Mouse (Mus musculus): ENCODE data around the gene Gm42906. TPM values are rescaled to one million over a fixed set of nuclear protein-coding genes. Genes with fewer than 3 reads are reported as not detected.

The Gm42906 gene
- polyA plus RNA-seq, 1 experiment, result not detected

DNA sequence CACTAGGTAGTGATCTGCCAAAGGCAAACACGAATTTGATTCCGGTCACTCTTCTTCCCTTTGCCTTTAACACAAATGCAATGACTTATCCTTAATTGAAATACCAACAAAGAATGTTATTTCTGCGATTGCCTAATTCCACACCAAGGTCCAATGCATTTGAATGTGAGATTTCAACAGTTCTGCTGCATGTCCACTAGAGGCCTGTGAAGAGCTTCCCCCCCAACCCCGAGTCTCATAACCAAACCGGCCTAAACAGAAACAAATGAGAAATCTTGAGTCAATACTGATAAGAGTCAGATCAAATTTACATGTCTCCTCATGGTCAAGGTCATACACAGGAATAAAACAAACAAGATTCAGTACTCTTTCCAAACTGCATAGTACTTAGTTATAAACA, 285.7 kb downstream of the Gm42906 start:
- no peak overlapping the region for H3K4me3 ChIP-seq (ENCODE audit: low read depth, low read length)
- H3K27ac ChIP-seq (ENCODE audit: insufficient read depth, low read length), result no peak overlapping the region
- no peak overlapping the region for H3K9ac ChIP-seq (ENCODE audit: low read depth, poor library complexity, severe bottlenecking)
- H3K36me3 ChIP-seq (ENCODE audit: control insufficient read depth, insufficient read depth, low read length, poor library complexity, severe bottlenecking), result no peaks in the 10 kb centered on the region
- no peaks in the 10 kb centered on the region for H3K27me3 ChIP-seq (ENCODE audit: control insufficient read depth, insufficient read depth, low read length, poor library complexity, severe bottlenecking)
- H3K4me1 ChIP-seq (ENCODE audit: control insufficient read depth, insufficient read depth, low read length), result no peaks in the 10 kb centered on the region
- TF ChIP-seq POLR2A (IDR thresholded peaks at IDR 0.05; ENCODE audit: insufficient read depth, low read length), result no peak
- H3K9me3 ChIP-seq (replicated peaks; ENCODE audit: control insufficient read depth, insufficient read depth, low read length, poor library complexity, severe bottlenecking), result no peaks in the 10 kb centered on the region; the same call in 1 of the 2 replicates

DNA sequence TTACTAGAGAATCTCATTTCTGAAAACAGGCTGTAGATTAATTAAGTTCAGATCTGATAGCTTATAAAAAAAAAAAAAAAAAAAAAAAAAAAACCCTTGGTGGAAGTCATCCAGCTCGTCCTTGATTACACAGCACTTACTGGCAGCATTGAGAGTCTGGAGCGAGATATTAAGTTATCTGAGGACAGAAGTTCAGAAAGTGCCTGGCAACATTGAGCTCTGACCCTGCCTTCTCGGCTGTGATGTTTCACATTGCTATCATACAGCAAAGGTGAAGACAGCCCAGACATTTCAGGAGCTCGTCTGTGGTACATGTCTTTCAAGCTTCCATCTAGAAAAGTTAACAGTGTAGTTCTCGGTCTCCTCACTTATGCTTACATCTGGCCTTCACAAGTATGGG, 290.1 kb downstream of the Gm42906 start:
- H3K4me3 ChIP-seq (ENCODE audit: low read depth, low read length), result no peak overlapping the region
- H3K27ac ChIP-seq (ENCODE audit: insufficient read depth, low read length), result no peak overlapping the region
- no peaks in the 10 kb centered on the region for H3K27me3 ChIP-seq (ENCODE audit: control insufficient read depth, insufficient read depth, low read length, poor library complexity, severe bottlenecking)
- no peaks in the 10 kb centered on the region; the same call in 1 of the 2 replicates for H3K9me3 ChIP-seq (replicated peaks; ENCODE audit: control insufficient read depth, insufficient read depth, low read length, poor library complexity, severe bottlenecking)
- no peak overlapping the region for H3K9ac ChIP-seq (ENCODE audit: low read depth, poor library complexity, severe bottlenecking)
- no peaks in the 10 kb centered on the region for H3K36me3 ChIP-seq (ENCODE audit: control insufficient read depth, insufficient read depth, low read length, poor library complexity, severe bottlenecking)
- no peak for TF ChIP-seq EP300 (IDR thresholded peaks at IDR 0.05; ENCODE audit: insufficient read depth, low read depth, low read length)
- TF ChIP-seq CTCF (IDR thresholded peaks at IDR 0.05; ENCODE audit: low read depth, low read length), result no peak
- no peak for TF ChIP-seq POLR2A (IDR thresholded peaks at IDR 0.05; ENCODE audit: insufficient read depth, low read length)
- H3K4me1 ChIP-seq (ENCODE audit: control insufficient read depth, insufficient read depth, low read length), result no peaks in the 10 kb centered on the region

DNA sequence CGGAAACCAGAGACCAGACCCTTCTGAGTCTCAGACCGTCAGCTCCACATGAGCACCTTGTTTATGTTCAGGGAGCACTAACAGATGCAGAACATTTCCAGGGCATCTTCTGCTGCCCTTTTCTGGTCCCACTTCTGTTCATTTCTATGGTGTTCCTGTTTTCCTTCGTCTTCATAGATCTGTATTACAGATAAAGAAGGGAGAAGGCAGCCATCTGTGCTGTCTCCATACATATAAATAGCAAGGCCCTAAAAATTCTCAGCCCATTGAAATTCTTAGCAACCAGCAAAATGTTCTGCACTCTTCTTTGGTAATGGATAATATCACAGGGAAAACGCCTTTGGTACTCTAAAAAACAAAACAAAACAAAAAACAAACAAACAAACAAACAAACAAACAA, 290.7 kb downstream of the Gm42906 start:
- H3K36me3 ChIP-seq (ENCODE audit: control insufficient read depth, insufficient read depth, low read length, poor library complexity, severe bottlenecking), result no peaks in the 10 kb centered on the region
- H3K27ac ChIP-seq (ENCODE audit: insufficient read depth, low read length), result no peak overlapping the region
- no peak overlapping the region for H3K4me3 ChIP-seq (ENCODE audit: low read depth, low read length)
- no peaks in the 10 kb centered on the region; the same call in 1 of the 2 replicates for H3K9me3 ChIP-seq (replicated peaks; ENCODE audit: control insufficient read depth, insufficient read depth, low read length, poor library complexity, severe bottlenecking)
- H3K4me1 ChIP-seq (ENCODE audit: control insufficient read depth, insufficient read depth, low read length), result no peaks in the 10 kb centered on the region
- TF ChIP-seq CTCF (IDR thresholded peaks at IDR 0.05; ENCODE audit: low read depth, low read length), result no peak
- TF ChIP-seq POLR2A (IDR thresholded peaks at IDR 0.05; ENCODE audit: insufficient read depth, low read length), result no peak
- TF ChIP-seq EP300 (IDR thresholded peaks at IDR 0.05; ENCODE audit: insufficient read depth, low read depth, low read length), result no peak
- H3K27me3 ChIP-seq (ENCODE audit: control insufficient read depth, insufficient read depth, low read length, poor library complexity, severe bottlenecking), result no peaks in the 10 kb centered on the region
- H3K9ac ChIP-seq (ENCODE audit: low read depth, poor library complexity, severe bottlenecking), result no peak overlapping the region

DNA sequence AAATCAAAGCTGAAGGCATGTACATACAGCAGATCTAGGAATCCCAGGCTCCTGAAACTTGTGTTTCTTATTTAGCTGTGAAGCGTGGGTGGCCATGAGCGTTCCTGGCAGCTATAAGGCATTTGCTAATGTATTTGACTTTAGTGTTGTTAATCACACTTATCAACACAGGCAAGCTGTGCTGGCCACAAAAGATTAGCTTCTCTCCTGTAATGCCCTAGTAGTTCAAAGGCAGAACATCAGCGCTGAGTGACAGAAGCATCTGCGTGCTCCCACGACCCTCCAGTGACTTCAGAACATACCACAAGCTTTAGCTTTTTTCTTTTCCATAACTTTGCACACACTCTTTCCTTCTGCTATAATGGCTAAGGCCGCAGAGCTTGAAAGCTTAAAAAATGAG, 292.0 kb downstream of the Gm42906 start:
- H3K4me1 ChIP-seq (ENCODE audit: control insufficient read depth, insufficient read depth, low read length), result no peaks in the 10 kb centered on the region
- H3K27ac ChIP-seq (ENCODE audit: insufficient read depth, low read length), result no peak overlapping the region
- no peaks in the 10 kb centered on the region; the same call in 1 of the 2 replicates for H3K9me3 ChIP-seq (replicated peaks; ENCODE audit: control insufficient read depth, insufficient read depth, low read length, poor library complexity, severe bottlenecking)
- H3K36me3 ChIP-seq (ENCODE audit: control insufficient read depth, insufficient read depth, low read length, poor library complexity, severe bottlenecking), result no peaks in the 10 kb centered on the region
- TF ChIP-seq CTCF (IDR thresholded peaks at IDR 0.05; ENCODE audit: low read depth, low read length) (no peak), POLR2A (IDR thresholded peaks at IDR 0.05; ENCODE audit: insufficient read depth, low read length) (no peak), EP300 (IDR thresholded peaks at IDR 0.05; ENCODE audit: insufficient read depth, low read depth, low read length) (no peak)
- H3K9ac ChIP-seq (ENCODE audit: low read depth, poor library complexity, severe bottlenecking), result no peak overlapping the region
- no peaks in the 10 kb centered on the region for H3K27me3 ChIP-seq (ENCODE audit: control insufficient read depth, insufficient read depth, low read length, poor library complexity, severe bottlenecking)
- no peak overlapping the region for H3K4me3 ChIP-seq (ENCODE audit: low read depth, low read length)

DNA sequence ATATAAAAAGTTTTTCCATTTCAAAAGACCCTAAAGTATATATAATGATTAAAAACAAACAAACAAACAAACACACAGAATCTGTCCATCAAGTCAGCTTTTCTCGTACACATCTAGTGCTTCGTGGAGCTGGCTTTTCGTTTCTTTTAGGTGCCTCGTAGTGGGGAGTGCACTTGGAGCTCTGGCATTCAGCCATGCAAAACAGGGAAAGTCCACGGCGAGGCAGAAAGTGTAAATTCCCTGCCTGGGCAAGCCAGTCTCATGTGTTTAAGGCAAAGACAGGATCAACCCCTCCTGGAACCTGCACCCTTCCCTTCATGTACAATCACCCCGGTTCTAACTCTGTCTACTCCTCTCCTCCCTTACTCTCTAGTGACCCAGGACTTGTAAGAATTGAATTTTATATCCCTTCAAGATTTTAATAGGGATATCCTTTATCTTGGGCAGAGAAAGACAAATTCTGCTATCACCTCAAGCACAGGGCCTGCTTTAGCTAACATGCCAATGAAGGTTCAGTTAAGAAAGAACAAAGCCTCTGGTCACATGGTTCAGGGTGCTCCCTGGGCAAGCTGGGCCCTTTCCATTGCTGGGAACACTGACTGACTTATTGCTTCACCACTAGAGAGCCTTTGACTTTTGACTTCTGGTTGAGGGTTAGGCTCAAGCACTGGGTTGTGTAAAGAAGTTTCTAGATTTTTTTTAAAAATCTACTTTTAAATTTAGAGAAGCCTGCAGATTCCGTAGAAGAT, 292.7 kb downstream of the Gm42906 start:
- H3K27ac ChIP-seq (ENCODE audit: insufficient read depth, low read length), result no peak overlapping the region

GRCm38 (mm10) chr5:151134202-151134601, 293.8 kb downstream of the Gm42906 start:
- H3K4me3 ChIP-seq (ENCODE audit: low read depth, low read length), result no peak overlapping the region
- no peaks in the 10 kb centered on the region for H3K27me3 ChIP-seq (ENCODE audit: control insufficient read depth, insufficient read depth, low read length, poor library complexity, severe bottlenecking)
- H3K9me3 ChIP-seq (replicated peaks; ENCODE audit: control insufficient read depth, insufficient read depth, low read length, poor library complexity, severe bottlenecking), result no peaks in the 10 kb centered on the region; the same call in 1 of the 2 replicates
- no peaks in the 10 kb centered on the region for H3K36me3 ChIP-seq (ENCODE audit: control insufficient read depth, insufficient read depth, low read length, poor library complexity, severe bottlenecking)
- H3K27ac ChIP-seq (ENCODE audit: insufficient read depth, low read length), result no peak overlapping the region
- H3K9ac ChIP-seq (ENCODE audit: low read depth, poor library complexity, severe bottlenecking), result no peak overlapping the region
- TF ChIP-seq CTCF (IDR thresholded peaks at IDR 0.05; ENCODE audit: low read depth, low read length), result no peak
- TF ChIP-seq EP300 (IDR thresholded peaks at IDR 0.05; ENCODE audit: insufficient read depth, low read depth, low read length), result no peak
- TF ChIP-seq POLR2A (IDR thresholded peaks at IDR 0.05; ENCODE audit: insufficient read depth, low read length), result no peak
- no peaks in the 10 kb centered on the region for H3K4me1 ChIP-seq (ENCODE audit: control insufficient read depth, insufficient read depth, low read length)

More for the DNA sequence above, 292.7 kb downstream of the Gm42906 start:
- Histone ChIP-seq H3K9ac (ENCODE audit: low read depth, poor library complexity, severe bottlenecking) (no peak overlapping the region), H3K4me1 (ENCODE audit: control insufficient read depth, insufficient read depth, low read length) (no peaks in the 10 kb centered on the region), H3K4me3 (ENCODE audit: low read depth, low read length) (no peak overlapping the region), H3K36me3 (ENCODE audit: control insufficient read depth, insufficient read depth, low read length, poor library complexity, severe bottlenecking) (no peaks in the 10 kb centered on the region), H3K9me3 (replicated peaks; ENCODE audit: control insufficient read depth, insufficient read depth, low read length, poor library complexity, severe bottlenecking) (no peaks in the 10 kb centered on the region; the same call in 1 of the 2 replicates), H3K27me3 (ENCODE audit: control insufficient read depth, insufficient read depth, low read length, poor library complexity, severe bottlenecking) (no peaks in the 10 kb centered on the region)
- TF ChIP-seq CTCF (IDR thresholded peaks at IDR 0.05; ENCODE audit: low read depth, low read length), result no peak
- TF ChIP-seq EP300 (IDR thresholded peaks at IDR 0.05; ENCODE audit: insufficient read depth, low read depth, low read length), result no peak
- no peak for TF ChIP-seq POLR2A (IDR thresholded peaks at IDR 0.05; ENCODE audit: insufficient read depth, low read length)
